ENCODE assay signal across 10 mouse cellular contexts in genomic region chr14:78510713-78511112, GRCm38 (mm10). TPM values are rescaled to one million over a fixed set of nuclear protein-coding genes. Genes with fewer than 3 reads are reported as not detected.
A peak's percentile ranks its signal among the peaks of the same experiment; 100 is the strongest.
DNase-seq lines count a peak whose midpoint lies in the region; ATAC-seq and TF ChIP-seq lines count a peak whose summit lies in the region.
"Had no signal": no experiment of that assay in that cellular context is flagged by ENCODE, and none has a peak within 500 bp of the region (broad histone marks: within the 10 kb centered on the region; RNA-seq: fewer than 3 reads in every experiment).

No protein-coding gene starts in this region.

- H3K36me3 ChIP-seq in heart, embryonic 12.5 days: peaks cover 64% of the 10 kb centered on the region
- peaks cover 82% of the 10 kb centered on the region for H3K36me3 ChIP-seq in lung, embryonic 14.5 days (ENCODE audit: insufficient read depth)
- H3K36me3 ChIP-seq in midbrain, postnatal 0 days (ENCODE audit: insufficient read depth, low read length): peaks cover 40% of the 10 kb centered on the region

- H3K9ac ChIP-seq in heart, embryonic 12.5 days: no peak overlapping the region
- no peak overlapping the region for H3K9ac ChIP-seq in lung, embryonic 14.5 days
- H3K9ac ChIP-seq in midbrain, postnatal 0 days (replicated peaks; ENCODE audit: low read length, poor library complexity, severe bottlenecking): no peak overlapping the region

- no peak for TF ChIP-seq POLR2A in bone marrow, adult 2 months (IDR thresholded peaks at IDR 0.05; ENCODE audit: borderline replicate concordance, control insufficient read depth, low read depth, low read length)

- H3K4me1 ChIP-seq in heart, embryonic 12.5 days (replicated peaks): no peaks in the 10 kb centered on the region
- H3K4me1 ChIP-seq in lung, embryonic 14.5 days (ENCODE audit: insufficient read depth): no peaks in the 10 kb centered on the region
- H3K4me1 ChIP-seq in bone marrow, adult 2 months (ENCODE audit: control insufficient read depth, insufficient read depth, low read length): no peaks in the 10 kb centered on the region; the same call in 1 of the 2 replicates
- no peaks in the 10 kb centered on the region for H3K4me1 ChIP-seq in midbrain, postnatal 0 days (ENCODE audit: insufficient read depth, low read length)
- H3K4me1 ChIP-seq: megakaryocyte, embryonic 14.5 days had no signal

- no peaks in the 10 kb centered on the region for H3K9me3 ChIP-seq in heart, embryonic 12.5 days (replicated peaks)
- no peaks in the 10 kb centered on the region for H3K9me3 ChIP-seq in lung, embryonic 14.5 days (ENCODE audit: low read depth, low read length)
- H3K9me3 ChIP-seq in midbrain, postnatal 0 days (ENCODE audit: low read length): no peaks in the 10 kb centered on the region
- H3K9me3 ChIP-seq: megakaryocyte, embryonic 14.5 days had no signal

- no peak overlapping the region for H3K4me3 ChIP-seq in heart, embryonic 12.5 days
- H3K4me3 ChIP-seq in lung, embryonic 14.5 days (ENCODE audit: low read depth, low read length): no peak overlapping the region
- H3K4me3 ChIP-seq in bone marrow, adult 2 months (replicated peaks; ENCODE audit: control insufficient read depth, low read depth, low read length): no peak overlapping the region
- no peak overlapping the region for H3K4me3 ChIP-seq in midbrain, postnatal 0 days (ENCODE audit: low read depth, low read length)
- H3K4me3 ChIP-seq: megakaryocyte, embryonic 14.5 days had no signal

- ATAC-seq in heart, embryonic 12.5 days (ENCODE audit: insufficient number of reproducible peaks, low FRiP score): no peak
- no peak for ATAC-seq in lung, embryonic 14.5 days (ENCODE audit: insufficient read depth)
- no peak for ATAC-seq in midbrain, postnatal 0 days (ENCODE audit: low FRiP score)

- H3K27ac ChIP-seq in heart, embryonic 12.5 days (ENCODE audit: poor library complexity, severe bottlenecking): no peak overlapping the region
- H3K27ac ChIP-seq in lung, embryonic 14.5 days (ENCODE audit: low read depth): no peak overlapping the region
- H3K27ac ChIP-seq in bone marrow, adult 2 months (ENCODE audit: control insufficient read depth, insufficient read depth, low read depth, low read length, poor library complexity): no peak overlapping the region
- H3K27ac ChIP-seq in midbrain, postnatal 0 days (ENCODE audit: low read depth, low read length): no peak overlapping the region

- H3K27me3 ChIP-seq in heart, embryonic 12.5 days (replicated peaks): no peaks in the 10 kb centered on the region
- H3K27me3 ChIP-seq in lung, embryonic 14.5 days (ENCODE audit: insufficient read depth, low read length): no peaks in the 10 kb centered on the region
- no peaks in the 10 kb centered on the region for H3K27me3 ChIP-seq in midbrain, postnatal 0 days (ENCODE audit: insufficient read depth, low read length)
- H3K27me3 ChIP-seq: megakaryocyte, embryonic 14.5 days had no signal

- no peak overlapping the region for H3K4me2 ChIP-seq in heart, embryonic 12.5 days
- H3K4me2 ChIP-seq in lung, embryonic 14.5 days: no peak overlapping the region
- H3K4me2 ChIP-seq in midbrain, postnatal 0 days (ENCODE audit: low read depth, low read length, poor library complexity, severe bottlenecking): no peak overlapping the region

- DNase-seq in heart, postnatal 4 days: peak; percentile 22
- DNase-seq in lung, embryonic 14.5 days: peak; percentile 18
- DNase-seq in lung, postnatal 25 days (ENCODE audit: low spot score): no peak
- peak; percentile 63 for DNase-seq in midbrain, postnatal 0 days (ENCODE audit: low spot score)
- no peak for DNase-seq in frontal cortex, postnatal 14 days (ENCODE audit: low spot score in 2 of 2)
- DNase-seq in spleen, postnatal 10 days (ENCODE audit: low spot score in 2 of 2): no peak
- DNase-seq: cerebellum, adult 2 months had no signal

- peak; percentile 45 for TF ChIP-seq CTCF in lung, embryonic 14.5 days (IDR thresholded peaks at IDR 0.05; ENCODE audit: low read depth)
- peak; percentile 20; the same call in 1 of the 2 replicates for TF ChIP-seq CTCF in bone marrow, adult 2 months (IDR thresholded peaks at IDR 0.05; ENCODE audit: control insufficient read depth, insufficient read depth, low read length)
- TF ChIP-seq CTCF in midbrain, postnatal 0 days (IDR thresholded peaks at IDR 0.05): peak; percentile 71

- 80% methylated on average over 9 of the region's 9 CpGs for WGBS in heart, embryonic 12.5 days
- 73% methylated on average over 9 of the region's 9 CpGs for WGBS in lung, embryonic 14.5 days
- WGBS in bone marrow, adult 2 months: 89% methylated on average over 9 of the region's 9 CpGs
- 77% methylated on average over 9 of the region's 9 CpGs for WGBS in midbrain, postnatal 0 days

RNA-seq across cellular contexts. Expression of gene Akap11, which starts 25.9 kb away (rescaled TPM):
- total RNA-seq in heart, postnatal 4 days (2021): 10 to 100 TPM; 37.3 to 37.4 TPM
- polyA plus RNA-seq in heart, embryonic 12.5 days (2016; fragmentation: Nextera tagmentation; extraction: Ambion mirVana): 20.0 and 20.7 TPM in 2 replicates
- 18.3 and 18.9 TPM in 2 replicates for polyA plus RNA-seq in lung, embryonic 14.5 days (2014; fragmentation: Nextera tagmentation; extraction: Ambion mirVana)
- polyA plus RNA-seq in bone marrow, adult 2 months (2011; ENCODE audit: insufficient read depth, insufficient read length, low replicate concordance, missing spikeins): 7.6 and 9.1 TPM in 2 replicates
- 83.0 and 115 TPM in 2 replicates for total RNA-seq in midbrain, postnatal 0 days (2014; rRNA removed)
- 27.4 and 33.5 TPM in 2 replicates for polyA plus RNA-seq in midbrain, postnatal 0 days (2015; fragmentation: Nextera tagmentation; extraction: Ambion mirVana)

Comparison
In these comparisons a context has a peak if more than half of its experiments do, and no peak if none do; other contexts are left out.
1. DNase-seq: peak in heart, postnatal 4 days (single experiment), lung, embryonic 14.5 days (single experiment) and midbrain, postnatal 0 days (single experiment); none in lung, postnatal 25 days (single experiment), frontal cortex, postnatal 14 days (0 of 2) and spleen, postnatal 10 days (0 of 2).
2. CTCF ChIP-seq: peak in every context shown above with its lines; median percentile 71 in midbrain, postnatal 0 days; 45 in lung, embryonic 14.5 days; 20 in bone marrow, adult 2 months.